Mouse (Mus musculus): ENCODE results near the gene Pdgfc. TPM values are rescaled to one million over a fixed set of nuclear protein-coding genes. Genes with fewer than 3 reads are reported as not detected.

Gene Pdgfc
- under 1 TPM in 1 of 2 experiments, not detected in 1; 0.87 TPM for polyA plus RNA-seq (2017; shearing (Covaris generic))

GRCm38 (mm10) chr3:81036151-81036553, at the start of gene Pdgfc:
Pdgfc (plus strand) TSS chr3:81036416.

Other genes starting within 250 kb of the Pdgfc start
- gene Gria2, start 233.6 kb upstream of the Pdgfc start, polyA plus RNA-seq (2017; shearing (Covaris generic)): under 1 TPM in 1 of 2 experiments, not detected in 1; 0.29 TPM
- gene Glrb, start 122.8 kb upstream of the Pdgfc start, polyA plus RNA-seq (2017; shearing (Covaris generic)): not detected